Mouse (Mus musculus): ENCODE results near the gene Ltbp3. TPM values are rescaled to one million over a fixed set of nuclear protein-coding genes. Genes with fewer than 3 reads are reported as not detected.

The Ltbp3 gene
- 25.0 and 41.3 TPM in 2 replicates for polyA plus RNA-seq (2012; rRNA removed)

GRCm38 (mm10) chr19:5740320-5741317 lies at the start of gene Ltbp3:
Ltbp3 (plus strand) TSS chr19:5740904.

DNA sequence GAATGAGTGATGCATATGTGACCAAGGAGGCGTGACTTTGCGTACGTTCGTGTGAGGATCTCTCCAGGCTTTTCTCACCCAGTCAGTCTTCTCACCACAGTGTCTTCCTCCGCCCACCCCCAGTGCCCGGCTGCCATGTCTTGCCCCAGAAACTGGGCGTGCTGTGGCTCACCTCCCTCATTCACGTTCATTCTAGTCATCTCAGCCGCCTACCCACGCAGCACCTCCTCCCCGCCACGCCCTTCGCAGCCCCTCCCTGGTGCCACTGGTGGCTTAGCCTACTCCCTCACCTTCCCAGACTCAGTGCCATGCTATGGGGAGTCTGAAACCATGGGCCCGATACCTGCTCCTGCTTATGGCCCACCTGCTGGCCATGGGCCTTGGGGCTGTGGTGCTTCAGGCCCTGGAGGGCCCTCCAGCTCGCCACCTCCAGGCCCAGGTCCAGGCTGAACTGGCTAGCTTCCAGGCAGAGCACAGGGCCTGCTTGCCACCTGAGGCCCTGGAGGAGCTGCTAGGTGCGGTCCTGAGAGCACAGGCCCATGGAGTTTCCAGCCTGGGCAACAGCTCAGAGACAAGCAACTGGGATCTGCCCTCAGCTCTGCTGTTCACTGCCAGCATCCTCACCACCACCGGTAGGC lies 36.4 kb upstream of the Ltbp3 start, which contains the start of gene Kcnk7:
Gene Kcnk7, plus strand, starts transcription at position 205 of the 638 bp plus-strand sequence.

GRCm38 (mm10) chr19:5725767-5726515 lies 14.8 kb upstream of the Ltbp3 start, which contains the start of gene Ehbp1l1:
Ehbp1l1 (minus strand) TSS chr19:5726317.

GRCm38 (mm10) chr19:5729444-5729815 lies 11.3 kb upstream of the Ltbp3 start, which contains the start of gene Fam89b:
Fam89b (minus strand) TSS chr19:5729653.

DNA sequence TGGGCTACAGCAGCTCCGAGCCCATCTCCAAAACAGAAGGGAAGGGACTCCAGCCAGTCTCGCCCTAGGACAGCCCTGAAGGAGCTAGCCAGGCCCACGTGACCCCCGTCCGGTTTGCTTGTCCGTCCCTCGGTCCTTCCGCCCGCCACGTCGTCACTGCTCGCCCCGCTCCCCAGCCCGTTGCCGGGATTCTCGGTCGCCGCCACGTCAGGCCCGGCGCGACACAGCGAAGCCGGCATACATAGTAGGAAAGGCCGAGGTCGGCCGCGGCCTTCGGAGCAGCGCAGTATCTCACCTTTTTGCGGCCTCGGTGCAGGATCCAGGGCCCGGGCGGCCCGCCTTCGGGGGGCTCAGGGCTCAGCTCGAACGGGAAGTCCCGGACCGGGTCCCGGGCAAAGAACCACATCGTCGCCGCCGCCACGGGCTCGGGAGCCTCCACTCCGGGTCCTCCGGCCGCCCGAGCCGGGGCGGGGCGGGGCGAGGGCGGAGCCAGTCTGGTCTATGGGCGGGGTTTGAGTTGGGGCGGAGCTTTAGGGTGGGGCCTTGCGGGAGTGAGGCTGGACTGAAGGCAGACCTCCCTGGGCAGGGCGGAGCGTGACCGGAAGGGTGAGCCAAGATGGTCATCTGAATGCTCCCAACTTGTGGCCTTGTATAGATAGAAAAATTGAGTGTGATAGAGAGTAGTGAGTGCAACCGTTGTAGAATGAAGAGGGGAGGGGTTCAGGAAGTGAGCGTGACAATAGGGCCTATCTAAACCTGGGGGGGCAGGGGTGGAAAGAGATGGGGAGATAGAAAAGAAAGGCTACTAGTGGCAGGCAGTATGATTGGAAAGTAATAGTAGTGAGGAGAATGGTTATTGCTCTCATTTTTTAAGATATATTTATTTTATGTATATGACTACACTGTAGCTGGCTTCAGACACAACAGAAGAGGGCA lies 30.5 kb downstream of the Ltbp3 start, which contains the start of gene Scyl1:
Gene Scyl1, minus strand, starts transcription at position 495 of the 936 bp plus-strand sequence.

Other genes with a start within 250 kb of the Ltbp3 start
- 2.5 and 3.1 TPM in 2 replicates for gene 1700020D05Rik, start 237.1 kb upstream of the Ltbp3 start, polyA plus RNA-seq (2012; rRNA removed)
- gene Snx32, start 230.4 kb upstream of the Ltbp3 start, polyA plus RNA-seq (2012; rRNA removed) = 20.7 and 24.6 TPM in 2 replicates
- gene Ovol1, start 180.3 kb upstream of the Ltbp3 start, polyA plus RNA-seq (2012; rRNA removed) = 0.14 and 0.21 TPM in 2 replicates
- gene Ap5b1, start 172.9 kb upstream of the Ltbp3 start, polyA plus RNA-seq (2012; rRNA removed) = 1.6 and 2.3 TPM in 2 replicates
- 132 and 429 TPM in 2 replicates for gene Rnaseh2c, start 139.0 kb upstream of the Ltbp3 start, polyA plus RNA-seq (2012; rRNA removed)
- gene Kat5, start 130.7 kb upstream of the Ltbp3 start, polyA plus RNA-seq (2012; rRNA removed) = 106 and 112 TPM in 2 replicates
- 27.4 and 40.6 TPM in 2 replicates for gene Rela, start 103.4 kb upstream of the Ltbp3 start, polyA plus RNA-seq (2012; rRNA removed)
- 35.6 and 40.2 TPM in 2 replicates for gene Sipa1, start 77.2 kb upstream of the Ltbp3 start, polyA plus RNA-seq (2012; rRNA removed)
- gene Map3k11, start 52.2 kb upstream of the Ltbp3 start, polyA plus RNA-seq (2012; rRNA removed) = 28.3 and 30.6 TPM in 2 replicates
- 79.9 and 82.1 TPM in 2 replicates for gene Pcnx3, start 52.0 kb upstream of the Ltbp3 start, polyA plus RNA-seq (2012; rRNA removed)
- 0.05 TPM in 1 of 2 replicates, not detected in the other for gene Kcnk7, start 36.5 kb upstream of the Ltbp3 start, polyA plus RNA-seq (2012; rRNA removed)
- gene Ehbp1l1, start 14.6 kb upstream of the Ltbp3 start, polyA plus RNA-seq (2012; rRNA removed) = 22.1 and 44.1 TPM in 2 replicates
- gene Fam89b, start 11.3 kb upstream of the Ltbp3 start, polyA plus RNA-seq (2012; rRNA removed) = 139 and 148 TPM in 2 replicates
- 75.2 and 92.9 TPM in 2 replicates for gene Scyl1, start 30.5 kb downstream of the Ltbp3 start, polyA plus RNA-seq (2012; rRNA removed)
- 22.2 and 23.3 TPM in 2 replicates for gene Frmd8, start 134.4 kb downstream of the Ltbp3 start, polyA plus RNA-seq (2012; rRNA removed)
- gene Slc25a45, start 136.9 kb downstream of the Ltbp3 start, polyA plus RNA-seq (2012; rRNA removed) = 2.3 and 3.2 TPM in 2 replicates
- gene Tigd3, start 153.2 kb downstream of the Ltbp3 start, polyA plus RNA-seq (2012; rRNA removed) = 9.3 and 9.8 TPM in 2 replicates
- gene Dpf2, start 172.1 kb downstream of the Ltbp3 start, polyA plus RNA-seq (2012; rRNA removed) = 187 and 201 TPM in 2 replicates
- gene Cdc42ep2, start 183.9 kb downstream of the Ltbp3 start, polyA plus RNA-seq (2012; rRNA removed) = 2.4 and 2.9 TPM in 2 replicates
- gene Pola2, start 223.3 kb downstream of the Ltbp3 start, polyA plus RNA-seq (2012; rRNA removed) = 74.4 and 80.7 TPM in 2 replicates
- gene Slc22a20, start 245.2 kb downstream of the Ltbp3 start, polyA plus RNA-seq (2012; rRNA removed) = not detected in 2 replicates